Mouse (Mus musculus) ES-E14 (cell line): ENCODE measurements at regions not wholly inside any gene's neighbourhood (a gene's known extent, or its start where the extent isn't known, plus 50 kb on each side); places are given as distances from the start of the nearest gene placed in this dataset.

Experiments
- HCFC1 ChIP-seq: IDR thresholded peaks from 2 replicates; pipeline ENCODE4 v1.6.1; 2012; ENCODE audit warnings: low read length, inconsistent platforms, borderline replicate concordance; ENCODE audit not compliant: insufficient read depth
- MAFK ChIP-seq: IDR thresholded peaks from 2 replicates; pipeline ENCODE4 v1.6.1; 2014; ENCODE audit warnings: mild to moderate bottlenecking, low read depth, low read length, inconsistent platforms; ENCODE audit not compliant: insufficient read depth
- ZC3H11A ChIP-seq: IDR thresholded peaks from 2 replicates; pipeline ENCODE4 v1.6.1; 2012; ENCODE audit warnings: low read depth, mild to moderate bottlenecking, inconsistent platforms, low read length, borderline replicate concordance
- ZNF384 ChIP-seq: IDR thresholded peaks from 2 replicates; pipeline ENCODE4 v1.6.1; 2012; ENCODE audit warnings: low read depth, low read length, inconsistent platforms

DNA sequence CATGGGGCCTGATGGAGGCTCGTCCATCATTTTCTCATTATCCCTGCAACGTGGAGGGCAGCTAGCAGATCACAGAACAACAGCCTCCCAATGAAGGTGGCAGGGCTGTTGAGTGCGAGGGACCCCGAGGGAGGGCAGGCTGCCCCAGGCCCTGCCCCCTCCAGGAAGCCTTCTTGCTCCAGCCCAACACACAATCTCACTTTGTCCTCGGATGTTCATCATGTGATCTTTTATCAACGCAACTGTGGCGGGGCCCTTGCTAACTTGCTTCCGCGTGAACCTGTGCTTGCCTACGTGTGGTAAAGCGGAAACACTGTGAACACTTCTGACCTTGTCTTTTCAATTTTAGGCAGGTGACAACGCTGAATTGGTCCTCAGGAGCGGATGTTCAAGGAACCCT, 147.6 kb upstream of the Rtl1 start:
- TF ChIP-seq ZC3H11A (no peak), ZNF384 (no peak), HCFC1 (no peak), MAFK (no peak)
